Mouse (Mus musculus): ENCODE measurements at regions not wholly inside any gene's neighbourhood (a gene's known extent, or its start where the extent isn't known, plus 50 kb on each side); places are given as distances from the start of the nearest gene placed in this dataset.
"Not testable (repeated sequence)": the region's sequence is repeated elsewhere in the genome, so short reads cannot be mapped to it uniquely, and the experiment has no call there.

DNA sequence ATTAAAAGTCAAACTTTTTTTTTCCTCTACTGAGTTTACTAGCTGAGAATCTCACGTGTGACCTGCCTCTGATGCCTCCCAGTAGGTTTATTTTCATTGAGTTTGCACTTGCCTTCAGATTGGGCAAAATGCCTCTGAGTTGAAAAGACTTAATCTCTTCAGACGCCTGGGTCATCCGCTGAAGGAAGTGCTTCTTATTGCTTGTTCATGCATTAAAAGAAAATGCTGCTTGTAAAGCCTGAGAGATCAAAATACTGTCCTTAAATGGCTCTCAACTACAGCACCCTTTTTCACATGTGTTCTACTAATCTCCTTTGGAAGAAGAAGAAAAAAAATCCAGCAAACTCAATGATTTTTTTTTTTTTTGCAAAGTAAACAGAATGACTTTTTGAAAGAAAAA is 351.5 kb downstream of the Kcnh5 start:
- no peak for DNase-seq

DNA sequence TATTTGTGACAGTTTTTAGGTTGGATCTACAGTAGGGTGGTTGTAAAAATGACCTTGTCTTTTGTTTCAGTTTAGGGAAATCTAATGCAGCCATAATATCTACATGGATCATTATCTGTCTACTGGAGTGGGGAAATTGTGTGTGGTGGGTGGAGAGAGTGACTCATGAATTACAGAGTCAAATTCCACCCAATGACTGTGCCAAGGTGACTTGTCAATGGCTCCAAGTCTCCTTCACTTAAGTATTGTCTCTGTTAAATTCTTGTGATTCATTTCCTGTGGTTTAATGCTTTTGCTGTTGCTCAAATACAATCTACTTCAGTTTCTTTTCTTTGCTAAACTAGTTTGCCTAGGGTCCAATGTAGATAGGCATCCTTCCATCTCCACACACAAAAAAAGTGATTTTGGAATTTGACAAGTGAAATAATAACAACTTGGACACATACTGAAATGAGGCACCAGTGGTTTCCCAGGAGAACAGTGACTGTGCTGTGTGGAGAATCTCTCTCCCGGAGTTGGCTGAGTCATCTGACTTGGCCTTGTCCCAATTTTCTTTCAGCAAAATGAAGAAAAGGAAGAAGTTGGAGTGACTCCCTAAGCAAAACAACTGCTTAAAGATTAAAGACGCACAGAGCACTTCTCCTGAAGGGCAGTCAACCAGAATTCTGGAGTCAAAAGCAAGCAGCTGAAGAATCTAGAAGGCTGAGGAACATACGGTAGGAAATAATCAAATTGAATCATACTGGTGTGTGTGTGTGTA is 352.2 kb downstream of the Kcnh5 start:
- peak; percentile 67 to 69 for DNase-seq

DNA sequence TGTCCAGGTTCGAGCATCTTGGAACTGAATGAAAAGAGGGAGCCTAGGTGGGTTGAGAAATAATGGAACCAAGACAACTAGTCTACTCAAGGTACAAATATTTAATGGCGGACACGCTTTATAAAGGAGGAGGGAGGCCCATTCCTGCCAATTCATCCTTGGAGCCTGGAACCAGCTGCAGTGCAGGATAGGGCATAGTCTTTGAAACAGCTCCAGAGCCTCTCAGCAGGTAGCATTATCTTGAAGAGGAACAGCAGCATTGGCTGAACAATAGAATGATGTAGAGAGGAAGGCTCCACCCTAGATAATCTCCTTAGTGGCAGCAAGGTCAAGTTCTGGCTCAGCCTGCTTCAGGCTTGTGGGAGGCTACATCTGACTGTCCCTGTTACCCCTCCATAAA is 361.0 kb downstream of the Kcnh5 start:
- DNase-seq = not testable (repeated sequence)

DNA sequence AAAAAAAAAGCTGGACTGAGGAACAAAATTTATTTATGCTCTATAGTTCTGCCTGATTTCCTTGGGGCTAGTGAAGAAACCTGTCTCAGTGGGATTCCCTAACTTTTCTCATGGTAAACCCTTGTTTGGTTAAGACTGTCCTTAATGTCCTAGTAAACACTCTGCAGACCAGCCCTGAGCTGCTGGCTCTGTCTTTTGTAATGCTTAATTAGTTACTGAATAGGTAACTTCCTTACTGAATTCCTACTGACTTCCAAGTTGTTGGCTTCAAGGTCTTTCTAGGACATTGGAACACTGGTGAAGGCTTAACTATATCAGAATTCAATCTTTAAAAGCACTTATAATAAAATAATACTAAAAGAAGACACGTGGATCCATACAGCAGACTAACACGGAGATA is 368.6 kb downstream of the Kcnh5 start:
- DNase-seq = not testable (repeated sequence)

DNA sequence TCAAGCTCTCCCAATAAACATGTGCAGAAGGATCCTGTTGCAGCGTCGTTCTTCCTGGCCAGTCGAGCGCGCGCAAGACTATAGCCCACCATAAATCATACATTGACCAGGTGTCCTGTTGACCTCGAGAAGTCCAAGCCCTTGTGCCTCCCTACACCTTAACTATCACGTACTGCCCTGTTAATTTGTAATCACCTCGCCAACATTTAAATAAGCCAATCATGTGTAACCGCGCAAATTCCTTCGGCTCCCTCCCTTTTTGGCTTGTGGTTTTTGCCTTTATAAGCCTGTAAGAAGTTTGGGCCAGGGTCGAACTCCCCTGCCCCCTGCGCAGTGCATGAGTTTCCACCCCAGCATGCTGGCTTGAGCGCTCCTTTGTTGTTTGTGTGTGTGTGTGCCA is 369.2 kb downstream of the Kcnh5 start:
- peak; percentile 22 to 23 for DNase-seq

DNA sequence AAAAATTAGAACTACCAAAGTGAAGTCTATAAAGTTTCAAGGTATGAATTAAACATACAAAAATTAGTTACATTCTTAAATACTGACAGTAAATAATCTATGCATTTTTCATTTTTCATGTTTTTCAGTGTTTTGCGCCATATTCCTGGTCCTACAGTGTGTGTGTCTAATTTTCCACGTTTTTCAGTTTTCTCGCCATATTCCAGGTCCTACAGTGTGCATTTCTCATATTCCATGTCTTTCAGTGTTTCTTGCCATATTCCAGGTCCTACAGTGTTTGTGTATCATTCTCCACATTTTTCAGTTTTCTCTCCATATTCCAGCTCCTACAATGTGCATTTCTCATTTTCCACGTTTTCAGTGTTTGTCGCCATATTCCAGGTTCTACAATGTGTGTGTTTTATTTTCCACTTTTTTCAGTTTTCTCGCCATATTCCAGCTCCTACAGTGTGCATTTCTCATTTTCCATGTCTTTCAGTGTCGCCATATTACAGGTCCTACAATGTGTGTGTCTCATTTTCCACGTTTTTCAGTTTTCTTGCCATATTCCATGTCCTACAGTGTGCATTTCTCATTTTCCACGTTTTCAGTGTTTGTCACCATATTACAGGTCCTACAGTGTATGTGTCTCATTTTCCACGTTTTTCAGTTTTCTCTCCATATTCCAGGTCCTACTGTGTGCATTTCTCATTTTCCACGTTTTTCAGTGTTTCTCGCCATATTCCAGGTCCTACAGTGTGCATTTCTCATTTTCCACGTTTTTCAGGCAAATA is 373.2 kb downstream of the Kcnh5 start:
- DNase-seq = peak in 1 of 2 experiments; percentile 67

DNA sequence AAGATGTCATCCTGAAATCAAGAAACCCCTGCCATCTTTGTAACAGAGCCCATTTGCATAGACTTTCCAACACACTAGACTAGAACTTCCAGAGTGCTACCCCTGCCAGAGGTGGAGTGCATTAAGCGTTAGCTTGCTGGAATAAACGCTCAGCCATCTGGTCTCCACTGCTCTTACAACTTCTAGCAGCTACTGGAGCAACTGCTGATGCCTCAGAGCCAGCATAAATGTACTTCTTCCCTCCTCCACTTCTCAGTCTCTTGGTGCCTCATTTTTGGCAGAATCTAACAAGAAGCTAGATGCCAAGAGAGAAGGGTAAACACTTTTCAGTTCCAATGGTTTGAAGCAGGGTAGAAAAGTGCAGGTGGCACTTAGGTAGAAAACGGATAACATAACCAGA is 385.1 kb downstream of the Kcnh5 start:
- DNase-seq = no peak

DNA sequence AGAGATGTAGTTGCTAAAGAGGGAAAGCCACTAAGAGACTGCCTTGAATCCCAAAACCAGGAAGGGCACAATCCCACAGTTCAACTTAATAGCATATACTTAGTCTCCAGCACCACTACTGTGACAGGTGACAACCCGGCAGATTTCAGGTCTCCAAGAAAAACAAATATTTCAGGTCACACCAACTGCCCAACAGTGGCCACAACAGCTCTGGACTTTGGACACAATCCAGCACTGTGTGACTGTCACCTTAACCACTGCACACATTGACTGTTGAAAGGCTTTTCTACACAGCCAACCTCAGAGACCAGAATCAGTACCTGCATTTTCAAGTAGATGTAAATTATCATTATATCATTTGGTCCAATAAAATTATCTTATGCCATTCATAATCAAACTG is 414.8 kb downstream of the Kcnh5 start:
- no peak for DNase-seq

DNA sequence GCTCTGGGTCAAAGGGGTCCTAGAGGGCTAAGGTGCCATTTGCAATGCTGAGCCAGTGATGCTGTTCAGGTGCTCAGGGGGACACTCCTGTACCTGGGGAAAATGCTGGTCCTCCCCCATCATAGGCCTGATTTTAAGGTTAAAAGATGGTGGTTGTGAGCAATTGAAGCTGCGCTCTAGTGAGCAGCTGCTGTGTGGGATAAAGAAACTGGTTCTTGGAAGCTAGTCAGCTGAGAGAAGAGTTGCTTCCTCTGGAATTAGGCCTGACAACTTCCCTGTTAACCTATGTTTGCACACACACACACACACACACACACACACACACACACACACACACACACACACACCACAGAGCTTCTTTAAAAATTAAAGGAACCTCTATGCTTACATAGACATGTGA is 428.9 kb upstream of the Gm11042 start:
- DNase-seq = no peak

DNA sequence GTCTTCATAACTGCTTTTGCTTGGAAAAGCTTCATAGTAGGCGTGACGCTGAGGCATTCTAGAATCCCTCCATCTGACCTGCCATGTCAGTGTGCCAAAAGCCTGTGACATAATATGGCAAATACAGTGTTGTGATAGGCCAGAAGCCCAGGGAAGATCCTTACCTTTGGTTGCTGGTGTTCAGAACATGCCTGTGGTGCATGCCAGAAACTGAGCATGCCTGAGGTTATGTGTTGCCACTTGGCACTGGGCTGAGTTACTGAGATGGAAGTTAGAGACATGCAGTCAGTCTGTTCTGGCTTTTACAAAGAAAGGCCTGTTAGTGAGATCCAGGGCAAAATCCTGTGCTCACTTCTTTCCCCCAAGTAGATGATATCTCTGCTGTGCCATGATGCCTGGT is 412.7 kb upstream of the Gm11042 start:
- no peak for DNase-seq

DNA sequence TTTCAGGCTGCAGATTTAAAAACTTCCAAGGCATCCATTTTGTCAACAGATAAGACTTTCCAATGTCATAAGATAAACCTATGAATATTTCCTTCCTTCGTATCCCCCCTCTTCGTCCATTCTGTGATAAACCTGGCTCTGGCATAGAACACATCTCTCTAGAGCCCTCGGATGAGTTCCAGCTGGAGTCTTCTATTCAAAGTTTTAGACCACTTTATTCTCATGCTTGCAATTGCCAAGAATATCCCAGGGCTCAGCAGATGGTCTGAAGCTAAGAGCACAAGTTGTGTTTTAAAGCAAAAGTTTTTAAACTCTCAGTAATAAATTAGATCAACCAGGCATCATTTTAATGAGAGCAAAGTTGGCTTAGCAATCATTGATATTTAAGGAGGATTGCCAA is 363.0 kb upstream of the Gm11042 start:
- no peak for DNase-seq

DNA sequence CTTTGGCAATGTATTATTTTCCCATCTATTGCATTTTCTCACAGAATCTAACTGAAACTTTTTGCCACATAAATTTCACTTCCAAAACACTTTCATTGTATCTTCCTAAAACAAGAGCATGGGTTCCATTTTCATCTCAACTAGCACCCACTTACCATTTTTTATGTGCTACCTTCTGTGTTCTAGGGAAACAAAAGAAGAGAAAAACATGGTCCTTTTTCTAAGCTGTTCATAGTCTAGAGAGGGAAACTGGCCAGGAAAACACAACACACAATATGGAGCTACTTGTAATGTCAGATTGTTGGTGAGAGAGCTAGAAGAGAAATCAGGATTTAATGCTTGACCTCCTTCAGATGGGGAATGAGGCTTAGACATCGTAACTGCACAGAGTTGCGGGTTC is 361.6 kb upstream of the Gm11042 start:
- DNase-seq = no peak

DNA sequence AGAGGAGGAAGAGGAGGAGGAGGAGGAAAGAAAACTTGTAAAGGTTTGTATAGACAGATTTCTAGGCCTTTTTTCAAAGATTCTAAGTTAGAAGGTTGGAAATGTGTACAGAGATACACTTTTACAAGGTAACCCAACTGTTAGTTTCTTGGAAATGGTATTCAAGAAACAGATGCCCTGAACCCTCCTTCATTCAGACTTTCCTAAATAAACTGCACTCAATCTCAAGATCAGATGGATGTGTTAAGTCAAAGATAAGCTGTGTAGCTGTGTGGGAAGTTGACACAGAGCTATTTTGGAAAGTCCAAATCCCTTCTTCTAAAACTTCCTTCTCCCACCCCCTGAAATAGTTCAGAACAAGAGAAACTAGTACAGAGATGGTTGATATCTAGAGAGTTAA is 342.2 kb upstream of the Gm11042 start:
- no peak for DNase-seq

DNA sequence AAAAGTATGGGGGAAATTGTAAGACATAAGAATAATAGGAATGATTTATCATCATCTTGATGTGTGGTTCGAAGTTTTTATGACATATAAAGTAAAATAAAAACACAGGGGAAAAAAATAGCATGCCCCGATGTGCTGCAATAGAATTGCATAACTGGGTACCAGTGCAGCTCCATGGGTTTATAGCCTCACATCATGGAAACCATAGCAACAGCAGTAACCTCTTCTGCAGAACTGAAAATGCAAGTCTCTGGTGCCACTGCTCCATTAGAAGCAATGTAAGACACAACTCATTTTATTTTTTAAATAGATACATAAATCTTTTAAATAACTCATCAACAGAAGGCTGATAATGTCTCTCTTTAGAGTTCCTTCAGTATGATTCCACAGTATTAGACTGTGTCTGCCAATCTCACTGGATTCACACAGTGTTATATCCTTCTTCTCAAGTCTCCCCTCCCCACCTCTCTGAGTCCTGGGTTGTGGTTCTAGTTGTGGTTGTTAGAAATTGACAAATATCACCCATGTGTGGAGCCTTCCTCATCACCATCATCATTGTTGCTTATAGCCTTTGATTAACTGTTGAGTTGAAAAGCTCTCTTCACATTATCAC is 340.9 kb upstream of the Gm11042 start:
- no peak for DNase-seq

DNA sequence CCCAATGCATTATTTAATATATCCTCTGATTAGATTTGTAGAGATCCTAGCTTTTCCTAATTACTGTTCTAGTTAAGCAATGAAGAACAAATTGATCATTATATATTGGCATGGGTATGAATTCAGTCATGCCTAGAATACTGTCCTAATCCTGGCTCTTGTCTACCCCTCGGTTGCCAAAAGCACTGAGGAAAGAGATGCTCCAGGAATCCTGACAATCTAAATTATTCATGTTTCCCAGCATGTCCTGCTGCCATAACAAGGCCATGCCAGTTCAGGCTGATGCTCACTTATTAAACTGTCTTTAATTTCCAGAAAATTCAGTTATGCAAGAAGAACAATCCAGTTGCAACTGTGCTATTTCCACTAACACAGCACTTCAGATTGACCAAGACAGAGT is 335.1 kb upstream of the Gm11042 start:
- DNase-seq = no peak

DNA sequence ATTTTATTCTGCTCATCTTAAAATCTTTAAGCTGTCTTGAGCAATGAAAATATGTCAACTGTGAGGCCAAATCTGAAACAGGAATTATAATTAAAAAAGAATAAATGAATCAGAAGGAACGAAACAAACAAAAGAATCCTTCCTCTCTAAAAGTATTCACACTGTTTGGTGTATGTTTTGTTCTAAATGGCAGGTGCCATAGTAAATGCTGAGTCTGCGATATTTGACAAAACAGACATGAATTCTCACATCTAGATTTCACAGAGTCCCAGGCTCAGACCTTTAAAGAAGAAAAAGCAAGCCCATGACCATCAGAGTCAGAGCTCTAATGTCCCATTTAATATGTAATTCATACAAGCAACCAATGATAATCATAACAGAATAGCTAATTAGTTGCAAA is 316.6 kb upstream of the Gm11042 start:
- no peak for DNase-seq

DNA sequence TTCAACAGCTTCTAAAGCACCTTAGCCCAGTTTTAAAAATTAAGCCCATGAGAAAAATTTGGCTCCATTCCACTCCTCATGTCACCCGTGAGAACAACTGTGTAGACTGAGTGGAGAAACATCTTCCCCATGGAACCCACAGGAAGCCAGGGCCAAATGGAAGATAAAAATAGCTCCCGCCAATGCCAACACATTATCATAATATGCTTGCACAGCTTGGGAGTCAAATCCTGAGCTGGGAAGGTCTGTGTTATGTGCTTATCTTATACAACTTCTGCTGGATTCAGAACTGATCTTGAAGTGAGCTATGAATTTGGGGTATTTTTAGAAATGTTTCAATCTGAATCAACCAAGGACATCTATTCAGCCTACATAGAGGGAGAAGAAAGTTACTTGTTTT is 279.0 kb upstream of the Gm11042 start:
- no peak for DNase-seq

DNA sequence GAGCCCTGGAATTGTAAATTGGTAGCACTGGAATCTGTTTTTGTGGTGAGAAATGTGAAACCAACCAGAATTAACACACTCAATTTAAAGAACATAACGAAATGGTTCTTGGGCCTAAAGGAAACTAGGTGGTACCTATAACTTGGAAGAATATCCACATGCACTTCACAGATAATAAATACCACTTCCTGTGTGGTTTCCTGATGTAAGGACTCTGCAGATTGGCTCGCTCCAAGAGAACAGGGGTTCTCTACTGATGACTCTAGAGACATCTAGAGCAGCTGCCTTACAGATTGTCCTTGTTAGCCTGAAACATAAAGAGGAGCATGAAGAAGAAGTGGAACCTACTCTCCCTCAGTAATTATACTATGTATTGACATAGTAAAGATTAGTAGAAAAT is 238.4 kb upstream of the Gm11042 start:
- DNase-seq = no peak

DNA sequence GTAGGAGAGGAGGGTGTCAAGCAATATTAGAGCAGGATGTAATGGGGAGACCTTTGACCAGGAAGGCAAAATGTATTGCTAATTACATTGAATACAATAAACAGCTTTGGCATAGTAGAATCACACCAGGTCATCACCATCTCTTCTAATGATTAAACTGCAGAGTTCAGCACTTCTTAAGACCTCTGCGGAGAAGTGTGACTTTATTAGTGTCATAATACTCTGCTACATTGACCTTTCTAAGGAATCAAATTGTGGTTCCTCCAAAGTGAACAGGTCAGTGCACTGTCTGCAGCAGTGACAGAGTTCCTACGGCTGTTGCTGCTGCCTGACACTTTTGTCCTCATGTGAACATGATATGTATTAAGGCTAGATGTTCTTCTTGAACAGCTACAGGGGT is 228.0 kb upstream of the Gm11042 start:
- no peak for DNase-seq

DNA sequence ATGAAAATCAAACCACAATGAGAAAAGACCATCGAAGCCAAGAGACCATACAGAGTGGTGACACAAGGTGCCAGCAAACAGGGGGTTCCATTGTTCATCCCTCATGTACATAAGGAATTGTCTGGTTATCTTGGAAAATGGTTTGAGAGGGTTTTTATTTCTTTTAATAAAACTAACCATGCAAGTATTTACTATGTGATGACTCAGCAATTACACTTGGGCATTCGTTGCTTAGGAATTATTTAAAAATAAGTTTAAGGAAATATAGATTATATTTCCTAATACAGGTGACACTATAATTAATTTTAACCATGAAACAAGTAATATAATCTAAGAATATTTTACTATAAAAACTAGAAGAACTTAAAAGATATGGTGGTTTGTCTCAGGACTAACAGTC is 218.7 kb upstream of the Gm11042 start:
- no peak for DNase-seq

DNA sequence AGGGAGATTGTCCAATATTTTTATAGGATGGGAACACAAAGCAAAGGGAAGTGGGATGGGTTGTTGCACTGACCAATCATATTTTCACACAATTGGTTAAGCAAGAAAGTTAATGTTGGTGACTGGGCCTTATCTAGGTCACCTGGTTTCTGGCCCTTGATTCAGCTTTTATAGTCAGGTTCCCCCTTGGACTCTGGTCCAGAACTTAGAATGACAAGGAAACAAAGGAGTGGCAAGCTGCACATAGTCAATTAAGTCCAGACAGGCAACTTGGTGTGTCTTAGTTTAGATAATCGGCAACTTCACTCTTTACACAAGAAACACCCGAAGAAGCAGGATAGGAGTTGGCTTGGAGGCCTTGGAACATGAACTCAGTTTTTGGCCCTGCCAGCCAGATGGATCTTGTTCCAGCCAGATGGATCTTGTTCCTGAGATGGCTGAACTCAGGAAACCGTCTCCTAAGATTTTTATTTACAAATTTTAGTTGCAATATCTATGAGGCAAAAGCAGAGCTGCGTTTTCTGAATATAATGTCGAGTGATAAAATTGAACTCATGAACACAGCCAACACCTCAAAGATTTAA is 212.9 kb upstream of the Gm11042 start:
- peak; percentile 1 for DNase-seq

DNA sequence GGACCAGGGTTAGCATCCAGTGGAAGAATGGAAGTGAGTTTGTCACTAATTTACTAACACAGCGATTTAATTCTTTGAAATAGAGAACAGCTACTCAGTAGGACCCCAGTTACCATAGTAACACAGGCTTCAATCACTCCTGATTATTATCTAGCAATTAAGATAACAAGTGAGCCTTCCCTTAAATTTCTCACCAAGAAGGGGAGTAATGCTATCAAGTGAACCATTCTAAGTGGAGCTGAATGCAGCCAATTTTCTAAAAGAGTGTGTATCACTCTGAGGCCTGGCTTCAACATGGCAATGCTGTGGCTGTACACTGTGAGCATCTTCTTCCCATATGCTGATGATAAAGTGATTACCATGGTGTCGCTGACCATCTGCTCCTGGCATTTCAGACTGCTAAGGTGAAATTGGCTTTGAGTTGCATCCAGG is 211.0 kb upstream of the Gm11042 start:
- no peak for DNase-seq

DNA sequence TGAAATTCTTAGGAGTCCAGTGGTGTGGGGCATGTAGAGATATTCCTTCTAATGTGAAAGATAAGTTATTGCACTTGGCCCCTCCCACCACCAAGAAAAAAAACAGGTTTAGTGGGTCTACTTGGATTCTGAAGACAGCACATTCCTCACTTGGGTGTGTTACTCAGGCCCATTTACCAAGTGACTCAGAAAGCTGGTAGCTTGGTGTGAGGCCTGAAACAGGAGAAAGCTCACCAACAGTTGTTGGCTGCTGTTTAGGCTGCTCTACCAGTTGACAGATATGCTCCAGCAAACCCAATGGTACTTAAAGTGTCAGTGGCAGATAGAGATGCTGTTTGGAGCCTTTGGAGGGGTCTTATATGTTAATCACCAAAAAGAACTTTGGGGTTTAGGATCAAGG is 207.8 kb upstream of the Gm11042 start:
- no peak for DNase-seq

DNA sequence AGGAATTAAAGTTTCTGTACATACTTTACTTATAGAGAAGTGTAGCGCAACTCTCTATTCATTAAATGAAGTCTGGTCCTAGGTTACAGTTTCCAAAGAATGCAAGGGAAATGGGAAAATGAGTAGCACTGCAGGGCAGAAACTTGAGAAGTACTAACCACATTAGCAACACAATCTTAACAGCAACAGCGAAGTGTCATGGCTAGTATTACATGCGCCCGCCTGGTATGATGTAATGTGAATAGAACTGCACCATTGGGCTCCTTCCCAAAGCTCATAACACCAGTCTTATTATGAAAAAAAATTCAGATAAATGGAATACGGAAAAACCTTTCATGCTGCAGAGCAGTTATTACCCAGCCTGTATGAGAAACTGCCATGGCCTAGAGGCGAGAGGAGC is 201.8 kb upstream of the Gm11042 start:
- no peak for DNase-seq
